Mouse (Mus musculus): Measurements from ENCODE around the gene Pde2a. TPM values are rescaled to one million over a fixed set of nuclear protein-coding genes. Genes with fewer than 3 reads are reported as not detected.

The Pde2a gene
- total RNA-seq, 4 experiments from 2014 or later: 46.1 to 58.6 (median 52.8) TPM

DNA sequence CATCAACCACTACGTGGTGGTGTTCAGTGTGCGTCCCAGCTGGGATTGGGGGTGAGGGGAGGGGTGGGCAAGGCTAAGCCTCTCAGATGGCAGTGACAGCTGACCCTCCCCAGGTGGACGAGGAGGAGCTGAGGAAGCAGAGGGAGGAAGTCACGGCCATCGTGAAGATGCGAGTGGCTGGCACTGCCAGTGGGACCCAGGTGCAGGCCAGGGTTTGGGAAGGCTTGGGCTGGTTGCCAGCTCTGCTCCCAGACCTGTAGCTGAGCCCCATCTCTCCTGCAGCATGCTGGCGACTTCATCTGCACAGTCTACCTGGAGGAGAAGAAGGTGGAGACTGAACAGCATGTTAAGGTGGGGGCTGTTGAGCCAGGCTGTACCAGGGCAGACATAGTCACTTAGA lies 20.0 kb upstream of the Pde2a start:
- no peak for DNase-seq (ENCODE audit: low spot score)

DNA sequence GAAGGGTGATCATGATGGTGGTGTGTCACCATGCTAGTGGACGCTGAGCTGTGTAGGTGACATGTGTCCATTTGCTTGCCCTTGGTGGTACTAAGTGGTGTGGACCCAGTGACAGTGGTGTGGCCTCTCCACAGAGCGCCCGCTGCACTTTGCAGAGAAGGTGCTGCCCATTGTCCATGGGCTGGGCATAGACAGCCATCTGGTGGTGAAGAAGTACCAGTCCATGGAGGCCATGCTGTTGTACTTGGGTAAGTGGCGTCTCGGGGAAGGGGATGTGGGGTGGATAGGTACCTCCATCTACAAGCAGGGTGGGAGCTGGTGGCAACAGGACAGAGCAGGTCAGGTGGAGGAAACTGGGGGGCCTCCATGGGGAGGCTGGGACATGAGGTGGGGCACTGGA lies 17.7 kb upstream of the Pde2a start:
- DNase-seq (ENCODE audit: low spot score): no peak

DNA sequence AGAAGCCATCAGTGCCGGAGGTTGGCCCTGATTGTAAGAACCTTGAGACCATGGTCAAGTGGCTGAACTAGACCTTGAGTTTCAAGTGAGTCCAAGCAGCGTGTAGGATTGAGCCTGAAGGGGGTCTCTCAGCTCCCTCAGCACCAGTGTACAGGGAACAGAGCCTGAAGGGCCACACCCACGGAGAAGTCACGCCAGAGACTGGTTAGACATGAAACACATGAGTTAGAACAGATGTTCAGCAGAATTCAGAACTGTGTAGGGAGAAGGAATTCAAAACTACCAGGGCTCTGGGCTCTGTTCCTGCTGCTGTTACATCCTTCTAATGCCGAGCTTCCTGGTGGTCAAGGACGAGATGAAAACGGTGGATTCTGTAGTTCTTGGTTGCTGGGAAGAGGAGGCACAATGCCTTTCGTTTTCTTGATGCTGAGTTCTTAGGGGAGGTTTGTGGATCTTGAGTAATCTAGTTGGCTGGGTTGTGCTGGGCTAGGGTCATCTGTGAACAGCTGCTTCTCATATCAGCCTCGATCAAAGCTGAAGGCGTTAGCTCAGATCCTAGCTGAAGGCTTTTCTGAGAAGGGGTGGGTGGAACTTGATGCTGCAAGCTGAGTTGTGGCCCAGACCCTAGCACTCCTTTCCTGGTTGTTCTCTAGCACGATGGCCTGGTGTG lies 11.1 kb upstream of the Pde2a start, which contains the start of gene Gm45837:
Gene Gm45837, plus strand, starts transcription at position 620 of the 670 bp plus-strand sequence.
- DNase-seq (ENCODE audit: low spot score): no peak

DNA sequence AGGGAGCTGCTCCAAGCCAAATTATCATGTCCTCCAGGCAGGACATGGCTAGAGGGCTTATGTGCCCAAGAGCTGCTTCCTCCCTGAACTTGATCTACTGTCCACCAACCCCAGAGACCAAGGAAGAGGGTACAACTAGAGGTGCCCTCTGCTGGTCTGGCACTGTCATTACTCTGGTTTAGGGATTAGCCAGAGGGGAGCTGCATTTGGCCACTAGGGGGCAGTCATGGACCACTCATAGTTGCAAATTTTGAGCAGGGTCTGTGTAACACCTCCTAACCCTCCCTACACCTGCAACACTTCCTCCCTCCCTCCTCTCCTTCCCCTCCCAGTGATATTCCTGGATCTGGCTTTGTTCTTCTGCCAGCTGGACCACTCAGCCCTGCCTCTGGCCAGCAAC lies 8.7 kb upstream of the Pde2a start:
- DNase-seq (ENCODE audit: low spot score): peak; percentile 84

DNA sequence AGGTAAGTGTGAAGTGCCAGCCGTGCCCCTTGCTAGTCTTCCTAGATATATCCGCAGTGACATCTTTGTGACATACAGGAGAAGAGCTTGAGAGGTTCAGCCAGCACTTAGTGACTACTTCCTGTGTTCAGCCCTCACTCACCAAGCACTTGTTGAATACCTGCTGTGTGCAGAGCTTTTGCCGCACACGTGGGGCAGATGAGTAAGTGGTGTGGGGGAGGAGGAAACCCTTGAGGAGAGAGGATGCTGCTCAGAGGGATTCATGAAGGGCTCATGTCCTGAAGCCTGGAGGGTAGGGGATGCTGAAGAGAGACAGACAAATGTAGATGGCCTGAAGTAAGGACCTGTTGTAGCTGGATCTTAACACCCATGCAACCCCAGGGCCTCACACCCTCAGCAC lies 7.3 kb upstream of the Pde2a start:
- DNase-seq (ENCODE audit: low spot score): no peak

DNA sequence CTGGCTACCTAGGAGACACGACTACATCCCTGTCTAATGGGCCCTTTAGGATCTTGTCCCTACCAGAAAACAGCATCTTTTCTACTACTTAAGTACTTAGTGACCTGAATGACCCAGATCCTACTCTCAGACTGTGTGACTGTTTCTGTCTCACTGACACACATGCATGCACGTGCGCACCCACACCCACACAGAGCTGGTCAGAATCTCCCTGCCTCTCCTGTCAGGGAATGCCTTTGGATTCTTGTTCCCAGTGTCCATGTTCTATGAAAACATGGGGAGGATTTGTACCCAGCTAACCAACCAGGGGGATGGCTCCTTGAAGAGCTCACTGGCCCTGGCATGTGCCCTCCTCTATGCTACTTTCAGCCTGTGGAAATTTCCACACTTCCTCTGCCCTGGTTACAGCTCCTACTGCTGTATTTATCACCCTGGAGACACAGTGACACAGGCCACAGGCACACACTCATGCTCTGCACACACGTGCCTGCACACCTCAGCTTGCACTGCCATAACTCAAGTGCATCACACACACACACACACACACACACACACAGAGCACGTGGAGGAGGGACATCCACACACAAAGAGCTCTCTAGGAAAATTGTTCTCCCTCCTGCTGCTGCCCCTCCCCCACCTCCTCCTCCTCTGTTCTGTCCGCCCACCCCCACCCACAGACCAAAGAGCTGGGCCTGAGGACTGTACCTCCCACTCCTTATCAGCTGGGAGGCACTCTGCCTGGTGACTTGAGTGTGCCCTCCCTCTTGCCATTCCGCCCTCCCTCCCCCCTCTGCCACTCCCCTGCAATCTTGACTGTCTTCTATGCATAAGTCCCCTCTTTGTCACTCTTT lies 6.6 kb upstream of the Pde2a start:
- DNase-seq (ENCODE audit: low spot score): no peak

DNA sequence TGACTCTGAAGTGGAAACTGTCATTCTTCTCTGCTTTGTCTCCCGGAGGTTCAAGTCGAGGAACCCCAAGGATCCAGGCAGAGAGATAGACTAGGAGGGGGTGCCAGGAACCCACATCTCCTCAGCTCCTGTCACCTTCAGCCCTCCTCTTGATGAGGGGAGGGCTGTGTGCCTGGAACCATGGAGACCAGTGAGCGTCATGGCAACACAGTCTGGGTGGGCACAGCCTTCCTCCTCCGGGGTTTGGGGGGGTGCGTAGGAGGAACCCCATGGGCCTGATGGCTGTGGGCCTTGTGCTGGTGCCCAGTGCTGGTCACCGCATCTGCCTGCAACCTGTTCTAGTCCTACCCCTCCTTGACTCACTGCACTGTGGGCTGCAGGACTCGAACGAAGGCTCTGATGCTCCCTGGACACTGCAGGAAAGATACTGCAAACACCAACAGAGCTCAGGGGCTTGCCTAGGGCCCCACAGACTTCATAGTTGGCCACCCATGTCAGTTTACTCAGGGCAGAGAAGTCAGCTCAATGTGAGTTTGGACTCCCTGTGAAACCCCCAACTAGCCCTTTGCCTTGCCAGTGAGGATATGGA lies 5.9 kb upstream of the Pde2a start:
- no peak for DNase-seq (ENCODE audit: low spot score)

DNA sequence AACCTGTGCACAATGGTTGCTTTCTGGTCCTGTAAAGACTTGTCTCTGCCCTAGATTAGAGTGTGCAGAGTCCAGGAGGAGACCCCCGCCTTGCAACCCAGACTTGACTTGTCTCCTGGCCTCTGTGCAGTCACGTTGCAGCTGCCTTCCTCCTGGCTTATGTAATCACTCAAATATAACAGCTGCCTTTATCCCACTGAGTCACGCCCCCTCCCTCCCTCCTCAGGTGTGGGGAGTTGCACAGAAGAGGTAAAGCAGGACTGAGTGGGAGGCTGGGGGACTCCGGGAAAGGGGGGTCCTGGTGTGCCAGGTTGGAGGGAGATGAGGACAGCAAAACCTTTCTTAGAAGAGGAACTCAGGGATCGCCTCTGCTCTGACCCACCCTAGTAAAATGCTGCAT lies 5.1 kb upstream of the Pde2a start:
- DNase-seq (ENCODE audit: low spot score): no peak

DNA sequence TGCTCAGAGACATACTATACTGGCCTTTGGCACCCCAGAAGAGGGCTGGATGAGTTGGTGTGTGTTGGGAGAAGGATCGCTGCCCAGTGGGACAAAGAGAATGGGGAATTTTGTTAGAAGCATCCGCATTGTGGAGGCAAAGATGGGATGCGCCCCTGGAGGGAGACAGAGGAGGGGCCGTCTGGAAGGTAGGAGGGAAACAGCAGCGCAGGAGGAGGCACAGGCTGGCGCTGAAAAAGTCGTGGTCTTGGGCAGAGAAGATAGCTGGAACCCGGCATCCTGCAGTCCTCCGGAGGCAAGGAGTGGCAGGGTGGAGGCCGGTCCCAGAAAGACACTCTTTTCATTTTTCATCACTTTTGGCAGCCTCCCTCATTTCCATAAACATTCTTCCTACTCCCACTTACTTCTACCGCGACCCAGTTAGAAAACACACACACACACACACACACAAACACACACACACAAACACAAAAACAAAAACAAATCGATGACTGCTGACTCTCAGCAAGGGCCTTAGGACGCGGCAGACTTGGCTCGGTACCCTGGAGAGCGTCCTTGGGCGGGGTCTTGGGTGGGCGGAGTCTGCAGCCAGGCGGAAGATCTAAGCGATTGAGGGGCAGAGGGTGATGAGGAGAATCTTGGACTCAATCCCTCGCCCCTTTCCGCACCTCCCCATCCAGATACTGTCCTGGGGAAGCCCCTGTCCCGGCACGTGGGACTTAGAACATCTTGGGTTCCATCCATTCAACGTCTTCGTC lies 2.3 kb upstream of the Pde2a start:
- DNase-seq (ENCODE audit: low spot score): no peak

DNA sequence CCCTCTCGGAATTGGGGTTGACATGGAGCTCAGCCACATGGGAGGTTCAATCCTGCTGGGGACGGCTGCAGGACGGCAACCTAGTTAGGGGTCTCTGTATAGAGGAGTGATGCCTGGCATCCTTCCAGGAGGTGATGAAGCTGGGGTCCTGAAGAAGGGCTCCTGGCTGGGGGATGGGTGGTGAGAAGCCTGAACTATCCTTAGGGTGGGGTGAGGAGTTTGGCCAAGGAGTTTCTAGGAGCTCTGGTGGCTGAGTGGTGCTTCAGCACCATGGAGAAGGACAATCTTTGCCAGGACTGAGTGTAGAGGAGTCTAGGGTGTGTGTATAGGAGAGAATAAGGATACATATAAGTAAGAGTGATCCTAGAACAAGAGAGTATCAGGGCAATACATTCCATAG lies 578 bp downstream of the Pde2a start:
- no peak for DNase-seq (ENCODE audit: low spot score)

DNA sequence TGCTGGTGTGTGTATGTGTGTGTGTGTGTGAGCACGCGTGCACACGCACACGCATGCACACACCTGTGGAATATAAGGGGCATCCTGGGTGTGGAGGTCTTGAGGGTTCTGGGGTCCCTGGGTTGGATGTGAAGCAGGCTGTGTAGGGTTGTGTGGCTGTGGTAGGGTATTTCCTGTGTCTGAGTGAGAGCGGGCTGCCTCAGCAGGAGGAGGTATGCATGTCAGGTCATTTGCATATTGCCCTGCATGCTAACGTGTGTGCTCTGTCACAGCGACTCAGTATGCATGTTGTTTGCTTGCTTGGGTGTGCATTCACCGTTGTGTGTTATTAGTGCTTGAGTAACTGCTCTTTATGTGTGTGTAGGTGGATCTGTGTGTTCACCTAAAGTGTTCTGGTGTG lies 1.2 kb downstream of the Pde2a start:
- DNase-seq (ENCODE audit: low spot score): no peak

DNA sequence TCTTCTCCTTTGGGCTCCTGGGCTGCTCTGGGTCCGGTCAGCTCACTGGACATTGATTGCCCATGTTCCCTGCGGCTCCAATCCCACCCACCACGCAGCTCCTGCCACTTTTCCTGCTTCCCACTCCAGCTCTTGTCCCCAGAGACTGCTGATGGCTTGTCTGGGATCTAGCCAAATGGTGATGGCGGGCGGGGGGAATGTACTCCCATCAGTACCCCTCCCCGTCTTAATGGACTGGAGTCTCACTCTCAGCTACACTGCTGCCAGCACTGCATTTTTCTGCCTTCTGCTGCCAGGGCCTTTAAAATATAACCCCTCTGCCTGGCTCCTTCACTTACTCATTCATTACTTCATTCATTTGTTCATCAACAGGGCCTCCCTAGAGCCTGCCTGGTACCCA lies 2.5 kb downstream of the Pde2a start:
- no peak for DNase-seq (ENCODE audit: low spot score)

DNA sequence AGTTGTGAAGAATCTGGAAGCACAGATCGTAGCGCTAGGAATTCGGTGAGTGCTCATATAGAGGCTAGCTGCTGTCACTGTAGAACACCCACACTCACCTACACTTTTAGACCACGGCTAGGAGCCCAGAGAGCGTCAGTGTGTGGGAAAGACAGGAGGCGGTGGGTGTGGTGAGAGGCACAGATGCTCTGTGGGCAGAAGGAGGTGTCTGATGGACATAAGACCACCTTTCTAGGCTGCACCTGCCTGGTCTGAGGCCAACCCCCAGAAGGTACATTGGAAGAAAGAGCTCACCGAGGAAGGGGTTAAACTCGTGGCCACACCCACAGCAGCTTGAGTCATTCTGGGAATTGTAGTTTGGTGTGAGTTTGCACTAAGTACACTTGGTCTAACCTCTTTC lies 5.2 kb downstream of the Pde2a start:
- no peak for DNase-seq (ENCODE audit: low spot score)

DNA sequence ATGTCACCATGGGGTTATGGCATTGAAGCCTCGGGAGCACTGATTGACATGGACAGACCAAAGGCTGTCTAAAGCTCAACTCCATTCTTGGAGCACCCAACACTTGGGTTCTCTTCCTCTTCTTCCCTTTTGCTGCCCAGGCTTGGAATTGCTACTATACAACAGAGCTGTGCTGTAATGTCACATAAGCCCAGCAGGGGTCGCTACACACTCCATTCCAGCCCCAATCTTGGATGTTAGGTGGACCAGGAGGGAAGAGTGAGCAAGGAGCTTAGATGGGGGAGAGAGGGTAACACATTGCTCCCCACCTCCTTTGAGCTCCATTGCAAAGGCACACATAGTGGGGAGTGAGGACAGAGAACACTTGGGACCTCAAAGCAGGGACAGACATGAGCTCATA lies 6.2 kb downstream of the Pde2a start:
- DNase-seq (ENCODE audit: low spot score): no peak

DNA sequence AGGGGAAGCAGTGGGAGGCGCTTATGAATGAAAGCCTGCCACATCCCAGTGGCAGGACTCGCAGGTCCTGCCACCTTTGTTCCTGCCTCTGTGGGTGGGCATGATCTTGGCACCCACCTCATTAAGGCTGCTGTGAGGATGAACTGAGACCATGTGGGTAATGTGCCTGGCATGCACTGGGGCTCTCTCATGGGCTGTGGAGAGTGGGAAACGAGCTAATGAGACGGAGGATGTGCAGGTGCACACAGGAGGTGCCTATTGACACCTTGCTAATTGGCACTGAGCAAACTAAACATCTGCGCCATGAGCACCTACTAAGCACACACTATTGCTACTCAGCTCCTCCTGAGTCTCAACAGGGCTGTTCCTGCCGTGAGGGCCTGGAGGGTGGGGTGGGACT lies 13.5 kb downstream of the Pde2a start:
- no peak for DNase-seq (ENCODE audit: low spot score)

DNA sequence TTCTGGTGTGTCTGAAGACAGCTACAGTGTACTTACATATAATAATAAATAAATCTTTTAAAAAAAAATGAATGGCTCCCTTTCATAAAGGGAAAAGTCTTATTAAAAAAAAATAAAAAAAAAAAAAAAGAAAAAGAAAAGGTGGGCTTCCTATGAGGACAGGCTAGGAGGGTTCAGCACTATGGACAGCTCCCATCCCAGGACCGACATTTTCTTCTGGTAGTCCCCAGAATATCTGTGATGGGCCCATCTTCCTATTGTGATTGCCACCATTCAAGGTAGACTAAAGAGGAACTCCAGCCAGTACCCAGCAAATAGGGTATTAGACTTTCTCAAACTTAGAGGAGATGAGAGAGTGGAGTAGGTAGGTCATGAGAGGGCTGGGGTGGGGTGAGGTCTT lies 16.4 kb downstream of the Pde2a start:
- DNase-seq (ENCODE audit: low spot score): no peak

DNA sequence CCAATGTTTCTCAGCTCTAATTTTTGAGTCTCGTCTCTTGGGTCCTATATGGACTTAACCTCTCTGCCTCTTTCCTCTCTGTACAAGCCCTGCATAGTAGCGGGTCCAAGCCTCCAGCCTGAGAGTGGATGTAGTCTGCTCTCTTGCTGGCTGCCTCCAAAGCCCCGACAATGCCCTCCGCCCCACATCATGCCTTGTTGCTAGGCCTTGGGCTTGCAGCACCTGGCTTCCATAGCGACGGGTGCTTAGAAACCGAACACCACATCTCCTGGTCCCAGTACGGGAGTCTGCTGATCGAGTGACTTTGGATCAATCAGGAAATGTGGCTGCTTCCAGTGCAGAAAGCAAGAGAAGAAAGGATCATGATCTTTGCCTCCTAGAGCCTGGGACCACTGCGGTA lies 21.6 kb downstream of the Pde2a start:
- no peak for DNase-seq (ENCODE audit: low spot score)

DNA sequence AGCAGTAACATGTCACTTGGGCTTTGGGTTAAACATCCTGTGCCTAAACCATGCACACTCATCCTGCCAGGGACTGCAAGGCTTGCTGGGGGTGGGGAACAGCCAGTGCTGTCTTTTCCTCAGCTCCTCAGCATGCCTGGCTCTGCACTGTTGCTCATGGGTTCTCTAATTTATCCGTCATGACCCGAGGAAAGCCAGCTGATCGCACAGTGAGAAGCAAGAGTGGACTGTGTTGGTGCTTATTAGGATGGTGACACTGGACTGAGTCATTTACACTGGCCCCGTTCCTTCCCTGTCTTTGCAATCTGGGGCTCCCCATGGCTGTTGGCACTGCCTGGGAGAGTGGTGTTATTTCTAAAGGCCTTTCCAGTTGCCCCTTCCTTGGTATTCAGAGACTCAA lies 22.7 kb downstream of the Pde2a start:
- DNase-seq (ENCODE audit: low spot score): no peak

DNA sequence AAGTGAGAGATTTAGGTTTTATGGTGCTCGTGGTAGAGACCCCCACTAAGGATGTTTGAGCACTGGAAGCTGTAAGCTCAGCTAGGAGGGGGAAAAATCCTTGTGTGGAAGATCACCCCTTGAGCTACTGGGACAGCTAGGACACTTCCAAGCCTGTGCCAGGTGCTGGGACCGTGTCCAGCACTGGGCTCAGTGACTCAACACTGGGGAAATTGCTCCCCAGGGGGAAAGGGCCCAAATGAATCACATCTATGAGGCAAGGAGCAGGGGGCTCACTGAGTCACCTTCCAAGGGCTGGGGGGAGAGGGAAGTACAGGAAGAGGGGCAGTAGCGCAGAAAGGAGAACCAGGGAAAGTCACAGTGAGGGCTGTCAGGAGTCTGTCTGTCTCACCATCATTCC lies 28.4 kb downstream of the Pde2a start:
- DNase-seq (ENCODE audit: low spot score): no peak

DNA sequence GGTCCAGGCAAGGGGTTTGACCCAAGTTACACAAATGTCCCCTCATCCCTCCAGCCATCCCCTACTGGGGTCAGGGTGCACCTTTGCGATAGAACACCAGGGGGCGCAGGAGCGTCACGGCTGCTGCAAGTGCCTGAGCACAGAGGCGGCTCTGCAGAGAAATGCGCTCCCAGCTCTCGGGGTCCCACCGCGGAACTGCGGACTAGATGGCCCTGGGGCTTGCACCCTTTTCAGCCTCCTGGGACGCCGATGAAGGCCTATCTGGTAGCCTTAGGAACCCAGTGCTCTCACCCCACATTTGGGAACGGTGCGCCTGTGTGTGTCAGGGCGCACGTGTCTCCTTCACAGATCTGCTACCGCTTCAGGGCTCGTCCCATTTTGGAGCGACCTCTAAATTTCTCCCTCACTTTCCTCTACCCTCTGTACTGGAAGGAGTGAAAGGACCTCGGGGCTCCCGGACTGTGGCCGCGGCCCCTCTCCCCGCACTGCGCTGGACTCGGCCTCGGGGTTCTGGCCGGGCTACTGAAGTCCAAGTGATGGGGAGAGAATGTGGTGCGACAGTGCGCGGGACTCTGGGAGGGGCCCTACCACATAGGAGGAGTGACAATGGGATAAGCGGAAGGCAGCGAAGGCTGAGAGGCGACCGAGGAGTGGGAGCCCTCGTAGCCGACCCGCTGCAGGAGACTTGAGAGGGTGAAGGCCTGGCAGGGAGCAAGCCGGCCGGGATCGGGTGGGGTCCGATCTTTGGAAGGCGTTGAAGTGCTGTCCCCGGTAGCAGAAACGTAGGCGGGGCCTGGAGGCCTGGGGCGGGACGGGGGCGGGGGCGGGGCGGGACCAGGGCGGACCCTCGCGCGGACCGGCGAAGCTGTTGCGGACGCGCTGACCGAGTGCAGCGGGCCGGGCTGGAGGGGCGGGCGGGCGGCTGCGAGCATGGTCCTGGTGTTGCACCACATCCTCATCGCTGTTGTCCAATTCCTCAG lies 29.2 kb downstream of the Pde2a start:
- peak; percentile 91 for DNase-seq (ENCODE audit: low spot score)

DNA sequence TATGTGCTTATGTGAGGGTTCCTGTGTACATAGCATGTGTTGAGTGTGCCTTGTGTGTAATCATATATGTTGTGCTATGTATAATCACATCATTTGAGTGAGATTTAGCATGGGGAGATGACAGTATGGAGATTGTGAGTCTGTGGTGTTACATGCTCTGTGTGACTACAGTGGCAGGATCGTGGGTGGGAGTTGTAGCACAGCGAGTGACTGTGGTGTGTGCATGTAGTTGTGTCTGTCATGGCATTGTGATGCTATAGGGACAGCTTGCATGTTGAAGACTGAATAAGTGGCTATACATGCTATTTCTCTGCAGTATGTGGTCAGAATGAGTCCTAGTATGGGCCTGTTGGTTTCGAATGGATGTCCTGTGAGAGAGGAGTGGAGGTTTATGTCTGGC lies 31.2 kb downstream of the Pde2a start:
- no peak for DNase-seq (ENCODE audit: low spot score)
